Mouse (Mus musculus): ENCODE measurements around the gene Aurkb. TPM values are rescaled to one million over a fixed set of nuclear protein-coding genes. Genes with fewer than 3 reads are reported as not detected.
A peak's percentile ranks its signal among the peaks of the same experiment; 100 is the strongest.

The Aurkb gene
- polyA plus RNA-seq, 1 experiment from 2014 or later = 215 TPM

- Histone ChIP-seq H3K4me1 (peaks cover 23% of the 10 kb centered on the region), H3K36me3 (replicated peaks) (peaks cover 11% of the 10 kb centered on the region), H3K4me3 (peak within 1 kb of the TSS; percentile 80), H3K9me3 (no peaks in the 10 kb centered on the region), H3K27ac (replicated peaks) (peak within 1 kb of the TSS; percentile 98), H3K27me3 (replicated peaks; ENCODE audit: low read depth, poor library complexity, severe bottlenecking) (no peaks in the 10 kb centered on the region)
- WGBS = 4% methylated on average over 38 of the region's 38 CpGs
- peak; percentile 95 for DNase-seq (ENCODE audit: low spot score)
Measured at GRCm38 (mm10) chr11:69015644-69016441, 29.6 kb upstream of the Aurkb start, which contains the start of gene Ctc1. Gene Ctc1, plus strand, starts transcription at chr11:69015911.

- Histone ChIP-seq H3K27me3 (replicated peaks; ENCODE audit: low read depth, poor library complexity, severe bottlenecking) (no peaks in the 10 kb centered on the region), H3K4me1 (peaks cover 15% of the 10 kb centered on the region), H3K9me3 (no peaks in the 10 kb centered on the region), H3K4me3 (peak overlapping the region; percentile 80), H3K27ac (replicated peaks) (peak overlapping the region; percentile 98), H3K36me3 (replicated peaks) (peaks cover 20% of the 10 kb centered on the region)
- 67% methylated on average over 3 of the region's 3 CpGs for WGBS
- DNase-seq (ENCODE audit: low spot score) = no peak
Measured at GRCm38 (mm10) chr11:69016755-69017154, 28.7 kb upstream of the Aurkb start.

GRCm38 (mm10) chr11:69020691-69021090 lies 24.8 kb upstream of the Aurkb start:
- no peak for DNase-seq (ENCODE audit: low spot score)
- Histone ChIP-seq H3K27ac (replicated peaks) (no peak overlapping the region), H3K9me3 (no peaks in the 10 kb centered on the region), H3K4me1 (peaks cover 8% of the 10 kb centered on the region), H3K4me3 (no peak overlapping the region), H3K36me3 (replicated peaks) (peaks cover 59% of the 10 kb centered on the region), H3K27me3 (replicated peaks; ENCODE audit: low read depth, poor library complexity, severe bottlenecking) (no peaks in the 10 kb centered on the region)

GRCm38 (mm10) chr11:69026562-69026961 lies 18.9 kb upstream of the Aurkb start:
- Histone ChIP-seq H3K9me3 (no peaks in the 10 kb centered on the region), H3K27me3 (replicated peaks; ENCODE audit: low read depth, poor library complexity, severe bottlenecking) (no peaks in the 10 kb centered on the region), H3K36me3 (replicated peaks) (peaks cover 100% of the 10 kb centered on the region), H3K4me3 (no peak overlapping the region), H3K27ac (replicated peaks) (no peak overlapping the region), H3K4me1 (no peaks in the 10 kb centered on the region)
- DNase-seq (ENCODE audit: low spot score) = no peak
- 82% methylated on average over 3 of the region's 3 CpGs for WGBS

GRCm38 (mm10) chr11:69028805-69029204 lies 16.6 kb upstream of the Aurkb start:
- no peaks in the 10 kb centered on the region for H3K4me1 ChIP-seq
- H3K36me3 ChIP-seq (replicated peaks) = peaks cover 100% of the 10 kb centered on the region
- H3K27me3 ChIP-seq (replicated peaks; ENCODE audit: low read depth, poor library complexity, severe bottlenecking) = no peaks in the 10 kb centered on the region
- DNase-seq (ENCODE audit: low spot score) = no peak
- H3K4me3 ChIP-seq = no peak overlapping the region
- no peaks in the 10 kb centered on the region for H3K9me3 ChIP-seq
- WGBS = 64% methylated on average over 2 of the region's 2 CpGs
- no peak overlapping the region for H3K27ac ChIP-seq (replicated peaks)

- no peaks in the 10 kb centered on the region for H3K9me3 ChIP-seq
- peaks cover 80% of the 10 kb centered on the region for H3K36me3 ChIP-seq (replicated peaks)
- 70% methylated on average over 9 of the region's 9 CpGs for WGBS
- no peak for DNase-seq (ENCODE audit: low spot score)
- no peak overlapping the region for H3K27ac ChIP-seq (replicated peaks)
- no peak overlapping the region for H3K4me3 ChIP-seq
- H3K4me1 ChIP-seq = peaks cover 21% of the 10 kb centered on the region
- H3K27me3 ChIP-seq (replicated peaks; ENCODE audit: low read depth, poor library complexity, severe bottlenecking) = no peaks in the 10 kb centered on the region
Measured at GRCm38 (mm10) chr11:69033552-69033951, 11.9 kb upstream of the Aurkb start.

- no peak overlapping the region for H3K4me3 ChIP-seq
- no peak overlapping the region for H3K27ac ChIP-seq (replicated peaks)
- peaks cover 70% of the 10 kb centered on the region for H3K36me3 ChIP-seq (replicated peaks)
- 93% methylated on average over 3 of the region's 3 CpGs for WGBS
- H3K9me3 ChIP-seq = no peaks in the 10 kb centered on the region
- peaks cover 31% of the 10 kb centered on the region for H3K4me1 ChIP-seq
- H3K27me3 ChIP-seq (replicated peaks; ENCODE audit: low read depth, poor library complexity, severe bottlenecking) = no peaks in the 10 kb centered on the region
- DNase-seq (ENCODE audit: low spot score) = no peak
Measured at GRCm38 (mm10) chr11:69034585-69034984, 10.9 kb upstream of the Aurkb start.

- H3K27me3 ChIP-seq (replicated peaks; ENCODE audit: low read depth, poor library complexity, severe bottlenecking) = no peaks in the 10 kb centered on the region
- no peaks in the 10 kb centered on the region for H3K9me3 ChIP-seq
- peaks cover 33% of the 10 kb centered on the region for H3K4me1 ChIP-seq
- H3K27ac ChIP-seq (replicated peaks) = peak overlapping the region; percentile 79
- WGBS = 79% methylated on average over 9 of the region's 9 CpGs
- H3K4me3 ChIP-seq = peak overlapping the region; percentile 77
- H3K36me3 ChIP-seq (replicated peaks) = peaks cover 61% of the 10 kb centered on the region
- no peak for DNase-seq (ENCODE audit: low spot score)
Measured at GRCm38 (mm10) chr11:69035411-69035810, 10.0 kb upstream of the Aurkb start.

GRCm38 (mm10) chr11:69035849-69036248 lies 9.6 kb upstream of the Aurkb start:
- DNase-seq (ENCODE audit: low spot score) = peak; percentile 87
- no peaks in the 10 kb centered on the region for H3K27me3 ChIP-seq (replicated peaks; ENCODE audit: low read depth, poor library complexity, severe bottlenecking)
- no peaks in the 10 kb centered on the region for H3K9me3 ChIP-seq
- H3K4me1 ChIP-seq = peaks cover 33% of the 10 kb centered on the region
- peak overlapping the region; percentile 77 for H3K4me3 ChIP-seq
- WGBS = 7% methylated on average over 8 of the region's 8 CpGs
- H3K27ac ChIP-seq (replicated peaks) = peak overlapping the region; percentile 79
- peaks cover 57% of the 10 kb centered on the region for H3K36me3 ChIP-seq (replicated peaks)

GRCm38 (mm10) chr11:69036486-69037230 lies 8.8 kb upstream of the Aurkb start:
- peaks cover 49% of the 10 kb centered on the region for H3K36me3 ChIP-seq (replicated peaks)
- DNase-seq (ENCODE audit: low spot score) = peak; percentile 89
- 10% methylated on average over 20 of the region's 20 CpGs for WGBS
- peak overlapping the region; percentile 86 for H3K27ac ChIP-seq (replicated peaks)
- H3K9me3 ChIP-seq = no peaks in the 10 kb centered on the region
- H3K27me3 ChIP-seq (replicated peaks; ENCODE audit: low read depth, poor library complexity, severe bottlenecking) = no peaks in the 10 kb centered on the region
- peak overlapping the region; percentile 77 for H3K4me3 ChIP-seq
- peaks cover 33% of the 10 kb centered on the region for H3K4me1 ChIP-seq

GRCm38 (mm10) chr11:69037231-69038061 lies 8.0 kb upstream of the Aurkb start:
- H3K27ac ChIP-seq (replicated peaks) = peak overlapping the region; percentile 86
- H3K27me3 ChIP-seq (replicated peaks; ENCODE audit: low read depth, poor library complexity, severe bottlenecking) = no peaks in the 10 kb centered on the region
- peak; percentile 86 for DNase-seq (ENCODE audit: low spot score)
- WGBS = 1% methylated on average over 34 of the region's 34 CpGs
- peaks cover 33% of the 10 kb centered on the region for H3K4me1 ChIP-seq
- peaks cover 41% of the 10 kb centered on the region for H3K36me3 ChIP-seq (replicated peaks)
- no peaks in the 10 kb centered on the region for H3K9me3 ChIP-seq
- H3K4me3 ChIP-seq = peak overlapping the region; percentile 77

- WGBS = 61% methylated on average over 5 of the region's 5 CpGs
- Histone ChIP-seq H3K4me3 (peak overlapping the region; percentile 77), H3K27ac (replicated peaks) (no peak overlapping the region), H3K36me3 (replicated peaks) (peaks cover 34% of the 10 kb centered on the region), H3K27me3 (replicated peaks; ENCODE audit: low read depth, poor library complexity, severe bottlenecking) (no peaks in the 10 kb centered on the region), H3K4me1 (peaks cover 33% of the 10 kb centered on the region), H3K9me3 (no peaks in the 10 kb centered on the region)
- DNase-seq (ENCODE audit: low spot score) = no peak
Measured at GRCm38 (mm10) chr11:69038173-69038572, 7.3 kb upstream of the Aurkb start.
